29 mouse cellular contexts compared by ENCODE assay signal in the genomic region with DNA sequence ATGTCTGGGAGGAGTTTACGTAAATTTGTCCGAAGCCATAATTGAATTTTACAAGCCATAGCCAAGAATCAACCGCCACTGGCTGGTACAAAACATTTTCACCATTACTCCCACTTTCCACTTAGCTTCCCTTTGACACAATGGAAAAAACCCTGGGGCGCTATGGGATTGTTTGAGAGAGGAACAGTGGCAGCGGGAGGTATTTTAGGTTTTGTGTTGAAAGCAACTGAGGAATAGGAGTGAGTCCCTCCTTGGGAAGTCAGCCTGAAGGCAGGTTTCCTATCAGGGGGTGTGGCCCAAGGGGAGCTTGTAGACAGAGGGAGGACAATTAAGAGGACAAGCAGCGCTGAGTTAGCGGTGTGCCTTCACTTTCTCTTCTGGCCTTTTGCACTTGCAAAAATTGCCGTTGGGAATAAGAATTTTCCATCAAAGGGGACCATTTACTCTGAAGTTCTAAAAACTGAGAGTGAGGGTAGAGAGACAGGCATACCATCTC. TPM values are rescaled to one million over a fixed set of nuclear protein-coding genes. Genes with fewer than 3 reads are reported as not detected.
A peak's percentile ranks its signal among the peaks of the same experiment; 100 is the strongest.
DNase-seq lines count a peak whose midpoint lies in the region; ATAC-seq and TF ChIP-seq lines count a peak whose summit lies in the region.
"Had no signal": no experiment of that assay in that cellular context is flagged by ENCODE, and none has a peak within 500 bp of the region (broad histone marks: within the 10 kb centered on the region; RNA-seq: fewer than 3 reads in every experiment).

No protein-coding gene starts in this region.

- DNase-seq in embryonic facial prominence, embryonic 10.5 days (ENCODE audit: low spot score), result no peak
- DNase-seq in CH12.LX (ENCODE audit: extremely low read depth), result no peak
- peak; percentile 93 for DNase-seq in ES-E14 (ENCODE audit: low read depth, low spot score)
- peak; percentile 93 for DNase-seq in ZHBTc4 (ENCODE audit: low read depth, low spot score)
- DNase-seq in spleen, adult 18-20 months, result no peak
- DNase-seq in urinary bladder, postnatal 36 days (ENCODE audit: low spot score in 2 of 2), result no peak
- DNase-seq in kidney, postnatal 36 days, result no peak
- DNase-seq: adrenal gland, postnatal 10 days; adrenal gland, postnatal 36 days; cerebellum, adult 18-20 months; cerebellum, adult 9-10 months; cerebellum, postnatal 14 days; gastrocnemius, postnatal 10 days; gastrocnemius, postnatal 36 days; heart, postnatal 10 days; heart, postnatal 36 days had no signal

- H3K79me2 ChIP-seq in CH12.LX (replicated peaks; ENCODE audit: control insufficient read depth, extremely low read depth, insufficient read depth, poor library complexity, severe bottlenecking), result no peaks in the 10 kb centered on the region

- in situ Hi-C loops in CH12.LX (cut with MboI; ENCODE audit: low pct_ligation_motif_present, low pct_unique_long_range_greater_than_20kb, low sequenced_read_pairs), result no loop called here
- in situ Hi-C loops in ES-E14 (cut with MboI; ENCODE audit: low sequenced_read_pairs in 2 of 2, unreplicated experiment in 2 of 2), result no loop called here

- TF ChIP-seq EP300 in CH12.LX (IDR thresholded peaks at IDR 0.05; ENCODE audit: low read length), result no peak

- no peaks in the 10 kb centered on the region for H3K9me3 ChIP-seq in embryonic facial prominence, embryonic 13.5 days
- H3K9me3 ChIP-seq in embryonic facial prominence, embryonic 10.5 days, result no peaks in the 10 kb centered on the region
- H3K9me3 ChIP-seq in CH12.LX (replicated peaks; ENCODE audit: low read length), result no peaks in the 10 kb centered on the region
- no peaks in the 10 kb centered on the region for H3K9me3 ChIP-seq in ES-E14 (ENCODE audit: control insufficient read depth, insufficient read depth, low read depth, low read length)
- H3K9me3 ChIP-seq: embryonic facial prominence, embryonic 12.5 days; forebrain, embryonic 10.5 days; forebrain, embryonic 13.5 days; G1E; heart, embryonic 15.5 days; hindbrain, embryonic 10.5 days; hindbrain, embryonic 13.5 days; intestine, embryonic 15.5 days had no signal

- H3K27ac ChIP-seq in embryonic facial prominence, embryonic 13.5 days, result no peak overlapping the region
- no peak overlapping the region for H3K27ac ChIP-seq in embryonic facial prominence, embryonic 10.5 days (replicated peaks)
- H3K27ac ChIP-seq in CH12.LX (ENCODE audit: insufficient read depth, low read depth) (no peak overlapping the region), ES-E14 (ENCODE audit: insufficient read depth, low read depth, low read length, poor library complexity, severe bottlenecking) (no peak overlapping the region)
- H3K27ac ChIP-seq: embryonic facial prominence, embryonic 12.5 days; forebrain, embryonic 10.5 days; forebrain, embryonic 13.5 days; heart, embryonic 15.5 days; hindbrain, embryonic 10.5 days; hindbrain, embryonic 13.5 days; intestine, embryonic 15.5 days had no signal

- H3K4me3 ChIP-seq in embryonic facial prominence, embryonic 13.5 days, result no peak overlapping the region
- no peak overlapping the region for H3K4me3 ChIP-seq in embryonic facial prominence, embryonic 10.5 days
- H3K4me3 ChIP-seq in CH12.LX (replicated peaks in 1 of 3; ENCODE audit: low read depth in 2 of 3, low read length in 2 of 3, poor library complexity in 1 of 3), result no peak overlapping the region
- H3K4me3 ChIP-seq in ES-E14 (ENCODE audit: insufficient read depth in 1 of 2, low read depth in 1 of 2, low read length in 2 of 2, poor library complexity in 1 of 2, severe bottlenecking in 1 of 2), result no peak overlapping the region
- H3K4me3 ChIP-seq: embryonic facial prominence, embryonic 12.5 days; forebrain, embryonic 10.5 days; forebrain, embryonic 13.5 days; heart, embryonic 15.5 days; hindbrain, embryonic 10.5 days; hindbrain, embryonic 13.5 days; intestine, embryonic 15.5 days had no signal

- H3K36me3 ChIP-seq in embryonic facial prominence, embryonic 13.5 days, result no peaks in the 10 kb centered on the region
- no peaks in the 10 kb centered on the region for H3K36me3 ChIP-seq in embryonic facial prominence, embryonic 10.5 days (replicated peaks)
- H3K36me3 ChIP-seq in CH12.LX (replicated peaks in 1 of 2; ENCODE audit: control insufficient read depth in 1 of 2, insufficient read depth in 1 of 2, low read length in 1 of 2) (no peaks in the 10 kb centered on the region), ES-E14 (ENCODE audit: control insufficient read depth, insufficient read depth, low read length, poor library complexity, severe bottlenecking) (no peaks in the 10 kb centered on the region)
- H3K36me3 ChIP-seq: embryonic facial prominence, embryonic 12.5 days; forebrain, embryonic 10.5 days; G1E; heart, embryonic 15.5 days; hindbrain, embryonic 10.5 days; hindbrain, embryonic 13.5 days; intestine, embryonic 15.5 days had no signal

- 36% methylated on average over 8 of the region's 8 CpGs for WGBS in embryonic facial prominence, embryonic 13.5 days
- WGBS in embryonic facial prominence, embryonic 10.5 days, result 46% methylated on average over 8 of the region's 8 CpGs

- TF ChIP-seq POLR2A in CH12.LX (IDR thresholded peaks at IDR 0.05; ENCODE audit: low read depth, low read length), result no peak

- no peak for ATAC-seq in embryonic facial prominence, embryonic 13.5 days (ENCODE audit: insufficient number of reproducible peaks, insufficient read depth, low FRiP score, low TSS enrichment, low read depth)
- ATAC-seq: forebrain, embryonic 13.5 days; forebrain, embryonic 16.5 days; hindbrain, embryonic 16.5 days; intestine, embryonic 15.5 days; Patski had no signal

- dilution Hi-C loops in CH12.LX (cut with MboI; ENCODE audit: extremely low pct_ligation_motif_present, extremely low pct_unique_long_range_greater_than_20kb, low sequenced_read_pairs), result no loop called here

- no peak overlapping the region for H3K9ac ChIP-seq in embryonic facial prominence, embryonic 13.5 days
- H3K9ac ChIP-seq in CH12.LX (ENCODE audit: insufficient read depth, low read depth) (no peak overlapping the region), ES-E14 (ENCODE audit: insufficient read depth, low read depth, low read length, poor library complexity, severe bottlenecking) (no peak overlapping the region)
- H3K9ac ChIP-seq: embryonic facial prominence, embryonic 12.5 days; forebrain, embryonic 13.5 days; heart, embryonic 15.5 days; hindbrain, embryonic 13.5 days; intestine, embryonic 15.5 days had no signal

- H3K4me1 ChIP-seq in embryonic facial prominence, embryonic 13.5 days, result peaks cover 26% of the 10 kb centered on the region
- H3K4me1 ChIP-seq in embryonic facial prominence, embryonic 10.5 days, result peaks cover 42% of the 10 kb centered on the region
- H3K4me1 ChIP-seq in CH12.LX (ENCODE audit: control insufficient read depth in 1 of 2, insufficient read depth in 2 of 2) (no peaks in the 10 kb centered on the region), ES-E14 (ENCODE audit: control insufficient read depth in 2 of 2, insufficient read depth in 2 of 2, low read length in 2 of 2, poor library complexity in 1 of 2) (peaks cover 5 to 16% of the 10 kb centered on the region in 2 experiments; a peak in 3 of 4 replicates)

- TF ChIP-seq CTCF in CH12.LX (conservative IDR thresholded peaks at IDR 0.05 in 1 of 2, IDR thresholded peaks at IDR 0.05 in 1 of 2; ENCODE audit: low read depth in 2 of 2, low read length in 2 of 2), result no peak

- H3K27me3 ChIP-seq in embryonic facial prominence, embryonic 13.5 days, result no peaks in the 10 kb centered on the region
- no peaks in the 10 kb centered on the region for H3K27me3 ChIP-seq in embryonic facial prominence, embryonic 10.5 days (replicated peaks; ENCODE audit: low read depth, poor library complexity, severe bottlenecking)
- no peaks in the 10 kb centered on the region for H3K27me3 ChIP-seq in CH12.LX (replicated peaks)
- H3K27me3 ChIP-seq: embryonic facial prominence, embryonic 12.5 days; forebrain, embryonic 13.5 days; heart, embryonic 15.5 days; hindbrain, embryonic 13.5 days; intestine, embryonic 15.5 days; Patski had no signal

- TF ChIP-seq RAD21 in CH12.LX (IDR thresholded peaks at IDR 0.05; ENCODE audit: low read depth, low read length), result no peak

- H3K4me2 ChIP-seq in embryonic facial prominence, embryonic 13.5 days, result peak overlapping the region; percentile 5; the same call in 1 of the 2 replicates
- H3K4me2 ChIP-seq in CH12.LX (ENCODE audit: insufficient read depth, low read depth, poor library complexity, severe bottlenecking), result peak overlapping the region; percentile 2; the same call in 1 of the 2 replicates
- H3K4me2 ChIP-seq: embryonic facial prominence, embryonic 12.5 days; forebrain, embryonic 13.5 days; heart, embryonic 11.5 days; heart, embryonic 15.5 days; hindbrain, embryonic 13.5 days; intestine, embryonic 15.5 days had no signal

TF ChIP-seq in CH12.LX, 34 proteins besides CTCF, POLR2A, EP300 and RAD21 (continues in another document):
- TF ChIP-seq JUN (IDR thresholded peaks at IDR 0.05; ENCODE audit: insufficient read depth, low read depth, low read length) (no peak), ETS1 (conservative IDR thresholded peaks at IDR 0.05; ENCODE audit: low read depth, low read length) (no peak), CHD1 (IDR thresholded peaks at IDR 0.05; ENCODE audit: low read depth, low read length) (no peak), ZC3H11A (IDR thresholded peaks at IDR 0.05; ENCODE audit: low read depth, low read length) (no peak), KAT2A (IDR thresholded peaks at IDR 0.05; ENCODE audit: insufficient replicate concordance, low read length) (no peak), SMC3 (IDR thresholded peaks at IDR 0.05; ENCODE audit: low read depth, low read length) (no peak), MAX (IDR thresholded peaks at IDR 0.05; ENCODE audit: low read length) (no peak), NRF1 (IDR thresholded peaks at IDR 0.05; ENCODE audit: low read depth, low read length) (no peak)

TF ChIP-seq in ES-E14, 5 proteins besides CTCF, POLR2A, EP300 and RAD21:
- TF ChIP-seq CHD2 (IDR thresholded peaks at IDR 0.05; ENCODE audit: low read depth, low read length) (no peak), HCFC1 (IDR thresholded peaks at IDR 0.05; ENCODE audit: borderline replicate concordance, insufficient read depth, low read length) (no peak), ZC3H11A (IDR thresholded peaks at IDR 0.05; ENCODE audit: borderline replicate concordance, low read depth, low read length) (no peak), MAFK (IDR thresholded peaks at IDR 0.05; ENCODE audit: insufficient read depth, low read depth, low read length) (no peak), ZNF384 (IDR thresholded peaks at IDR 0.05; ENCODE audit: low read depth, low read length) (no peak)

RNA-seq across cellular contexts. Expression of a gene that starts 38.8 kb away (rescaled TPM):
- 34.7 and 35.6 TPM in 2 replicates for polyA plus RNA-seq in embryonic facial prominence, embryonic 13.5 days (2015; fragmentation: Nextera tagmentation; extraction: Ambion mirVana)
- 15.9 and 20.0 TPM in 2 replicates for polyA plus RNA-seq in embryonic facial prominence, embryonic 10.5 days (2016; fragmentation: Nextera tagmentation; extraction: Ambion mirVana)
- total RNA-seq in CH12.LX (2012; rRNA removed), result 2.3 and 4.6 TPM in 2 replicates
- total RNA-seq in CH12.LX (2014; rRNA removed), result 2.5 and 2.7 TPM in 2 replicates
- 3.3 and 3.7 TPM in 2 replicates for polyA plus RNA-seq in CH12.LX (2012; ENCODE audit: insufficient read length, low read depth)
- 3.2 and 3.4 TPM in 2 replicates for total RNA-seq in ES-E14 (2012; rRNA removed)

Comparison
In these comparisons a context has a peak if more than half of its experiments do, and no peak if none do; other contexts are left out.
1. DNase-seq: peak in ES-E14 (single experiment) and ZHBTc4 (single experiment); none in embryonic facial prominence, embryonic 10.5 days (single experiment), CH12.LX (single experiment), spleen, adult 18-20 months (0 of 2), urinary bladder, postnatal 36 days (0 of 2) and kidney, postnatal 36 days (0 of 2).